Mouse (Mus musculus) thymus, adult 18-20 months (tissue): ENCODE results near the gene Ptchd1.

ENCODE experiments used
- DNase-seq, 2 experiments: peaks; one replicate each; pipeline ENCODE4 v3.0.0; 2022; ENCODE audit warnings: mixed read lengths in 2 of 2

Ptchd1 gene

GRCm38 (mm10) chrX:155623701-155624281 is at the start of gene Ptchd1:
Gene Ptchd1, minus strand, starts transcription at chrX:155623814.
- DNase-seq = no peak

- no peak for DNase-seq
These were observed 34.4 kb upstream of the Ptchd1 start for GRCm38 (mm10) chrX:155657971-155658370.

GRCm38 (mm10) chrX:155645975-155646374 is 22.4 kb upstream of the Ptchd1 start:
- no peak for DNase-seq

GRCm38 (mm10) chrX:155643975-155644374 is 20.4 kb upstream of the Ptchd1 start:
- no peak for DNase-seq

GRCm38 (mm10) chrX:155625671-155626196 is 2.1 kb upstream of the Ptchd1 start:
- DNase-seq = no peak

- DNase-seq = no peak
These were observed 1.3 kb upstream of the Ptchd1 start for GRCm38 (mm10) chrX:155624895-155625294.

- no peak for DNase-seq
These were observed 777 bp upstream of the Ptchd1 start, which contains the start of gene Gm15155 for GRCm38 (mm10) chrX:155624341-155624841. Gene Gm15155, plus strand, starts transcription at chrX:155624741.

- DNase-seq = no peak
These were observed 534 bp downstream of the Ptchd1 start for GRCm38 (mm10) chrX:155622961-155623599.

- DNase-seq = no peak
These were observed 1.1 kb downstream of the Ptchd1 start for GRCm38 (mm10) chrX:155622527-155622926.

- no peak for DNase-seq
These were observed 22.4 kb downstream of the Ptchd1 start for GRCm38 (mm10) chrX:155601196-155601595.

GRCm38 (mm10) chrX:155596390-155596789 is 27.2 kb downstream of the Ptchd1 start:
- no peak for DNase-seq

GRCm38 (mm10) chrX:155594685-155595084 is 28.9 kb downstream of the Ptchd1 start:
- no peak for DNase-seq

GRCm38 (mm10) chrX:155592467-155592866 is 31.1 kb downstream of the Ptchd1 start:
- no peak for DNase-seq

GRCm38 (mm10) chrX:155591490-155591889 is 32.1 kb downstream of the Ptchd1 start:
- no peak for DNase-seq

- no peak for DNase-seq
These were observed 39.0 kb downstream of the Ptchd1 start for GRCm38 (mm10) chrX:155584586-155584985.

GRCm38 (mm10) chrX:155579791-155580190 is 43.8 kb downstream of the Ptchd1 start:
- no peak for DNase-seq

- DNase-seq = no peak
These were observed 51.2 kb downstream of the Ptchd1 start for GRCm38 (mm10) chrX:155572396-155572795.

GRCm38 (mm10) chrX:155543780-155544179 is 79.8 kb downstream of the Ptchd1 start:
- DNase-seq = no peak
